Mouse (Mus musculus): ENCODE measurements around the gene Ube2cbp.

DNA sequence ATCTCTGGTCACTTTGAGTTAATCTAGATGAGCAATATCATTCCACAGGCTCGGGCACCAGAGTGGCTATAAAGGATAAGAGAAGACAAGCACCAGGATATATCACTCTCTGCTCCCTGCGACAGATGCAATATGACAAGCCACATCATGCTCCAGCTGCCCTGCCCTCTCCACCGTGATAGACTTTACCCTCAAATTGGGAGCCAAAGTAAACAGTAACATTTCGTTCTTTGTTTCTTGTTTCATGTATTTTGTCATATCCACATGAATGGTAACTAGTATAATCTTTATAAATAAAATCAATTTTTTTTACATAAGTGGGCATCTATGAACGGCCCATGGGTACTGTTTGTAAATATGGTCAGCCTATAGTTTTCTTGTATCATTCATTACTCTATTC is 195.2 kb downstream of the Ube2cbp start:
- TF ChIP-seq CTCF (IDR thresholded peaks at IDR 0.05; ENCODE audit: extremely low read depth, insufficient read depth, low read length) (no peak), POLR2A (IDR thresholded peaks at IDR 0.05; ENCODE audit: extremely low read depth, insufficient read depth, low read length) (no peak)
